Mouse (Mus musculus): ENCODE data around the gene Dvl3. TPM values are rescaled to one million over a fixed set of nuclear protein-coding genes. Genes with fewer than 3 reads are reported as not detected.

Dvl3 gene
- polyA plus RNA-seq, 1 experiment from 2014 or later: 49.1 TPM

GRCm38 (mm10) chr16:20498677-20499475 lies 17.9 kb upstream of the Dvl3 start, which contains the start of gene Eif2b5:
Gene Eif2b5, plus strand, starts transcription at chr16:20498817.
- 1% methylated on average over 49 of the region's 49 CpGs for WGBS
- H3K9me3 ChIP-seq: no peaks in the 10 kb centered on the region
- peak within 1 kb of the TSS; percentile 79 for H3K27ac ChIP-seq
- peaks cover 14% of the 10 kb centered on the region for H3K27me3 ChIP-seq
- peaks cover 20% of the 10 kb centered on the region for H3K4me1 ChIP-seq (replicated peaks)
- H3K36me3 ChIP-seq: peaks cover 33% of the 10 kb centered on the region
- H3K4me3 ChIP-seq (replicated peaks): peak within 1 kb of the TSS; percentile 87
- peak; percentile 97 for ATAC-seq
- H3K4me2 ChIP-seq (replicated peaks): peak within 1 kb of the TSS; percentile 87
- peak within 1 kb of the TSS; percentile 87 for H3K9ac ChIP-seq (replicated peaks)

DNA sequence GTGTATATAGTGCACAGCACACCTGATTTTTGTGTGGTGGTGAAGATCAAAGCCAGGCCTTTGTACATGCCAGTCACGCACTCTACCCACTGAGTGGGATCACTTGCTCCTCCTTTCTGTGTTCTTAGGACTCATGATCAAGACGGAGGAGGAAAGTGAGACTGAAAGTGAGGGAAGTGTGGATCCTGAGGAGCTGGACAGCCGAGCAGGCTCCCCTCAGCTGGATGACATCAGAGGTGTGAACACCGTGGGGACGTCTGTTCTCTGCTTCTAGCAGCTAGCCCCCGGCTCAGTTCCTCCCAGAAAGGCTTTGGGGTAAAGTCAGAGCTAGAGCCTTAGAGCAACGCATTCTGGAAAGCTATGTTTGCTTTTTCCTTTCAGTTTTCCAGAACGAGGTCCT lies 10.8 kb upstream of the Dvl3 start:
- 89% methylated on average over 8 of the region's 8 CpGs for WGBS
- Histone ChIP-seq H3K9ac (replicated peaks) (no peak overlapping the region), H3K27me3 (no peaks in the 10 kb centered on the region), H3K9me3 (no peaks in the 10 kb centered on the region), H3K4me3 (replicated peaks) (no peak overlapping the region), H3K36me3 (peaks cover 99% of the 10 kb centered on the region), H3K4me2 (replicated peaks) (no peak overlapping the region), H3K4me1 (replicated peaks) (no peaks in the 10 kb centered on the region), H3K27ac (no peak overlapping the region)
- ATAC-seq: no peak

DNA sequence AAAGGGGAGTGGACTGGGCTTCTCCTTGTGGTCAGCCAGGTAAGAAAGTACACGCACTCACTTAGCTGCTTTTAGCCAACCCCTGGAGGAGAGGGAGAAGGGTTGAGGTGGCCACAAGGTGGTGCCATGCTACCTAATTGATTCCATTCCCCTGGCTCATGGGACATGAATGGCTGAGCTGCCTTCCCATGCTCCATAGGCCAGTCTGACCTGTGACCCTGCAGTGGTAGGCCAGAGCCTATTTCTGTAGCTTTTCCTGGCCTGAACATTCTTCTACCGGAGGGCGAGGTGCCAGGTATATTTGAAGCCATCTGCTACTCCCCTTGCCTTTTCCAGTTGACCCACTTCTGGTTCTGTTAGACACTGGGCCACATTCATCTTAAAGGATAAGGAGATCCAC lies 7.4 kb upstream of the Dvl3 start:
- Histone ChIP-seq H3K4me3 (replicated peaks) (no peak overlapping the region), H3K4me1 (replicated peaks) (no peaks in the 10 kb centered on the region), H3K27me3 (no peaks in the 10 kb centered on the region), H3K27ac (no peak overlapping the region), H3K9me3 (no peaks in the 10 kb centered on the region), H3K9ac (replicated peaks) (no peak overlapping the region), H3K4me2 (replicated peaks) (no peak overlapping the region), H3K36me3 (peaks cover 74% of the 10 kb centered on the region)
- ATAC-seq: peak; percentile 76
- WGBS: 94% methylated on average over 3 of the region's 3 CpGs

DNA sequence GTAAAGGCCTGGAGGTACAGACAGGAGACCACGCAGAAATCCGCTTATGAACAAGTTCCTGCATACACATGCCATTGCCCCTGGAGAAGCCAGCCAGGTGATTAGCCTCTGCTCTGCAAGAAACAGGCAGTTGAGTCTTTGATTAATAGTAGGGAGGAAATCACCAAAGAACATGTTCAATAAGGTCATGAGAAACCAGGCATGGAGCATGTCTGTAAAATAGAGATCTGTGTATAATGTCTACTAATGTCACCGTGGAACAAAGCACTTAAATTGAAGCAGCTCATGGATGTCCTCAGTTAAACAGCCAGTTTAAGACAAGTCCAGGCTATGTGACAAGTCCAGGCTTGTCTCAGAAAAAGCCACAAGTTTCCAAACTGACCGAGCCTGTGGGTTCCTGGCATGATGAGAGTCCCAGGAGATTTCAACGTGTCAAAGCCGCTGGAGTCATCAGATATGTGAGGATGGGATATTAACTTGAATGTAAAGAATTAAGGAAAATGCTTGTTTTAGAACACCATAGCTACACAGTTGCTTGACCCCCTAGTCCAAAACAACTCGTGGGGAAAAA lies 5.4 kb upstream of the Dvl3 start:
- no peak overlapping the region for H3K9ac ChIP-seq (replicated peaks)
- no peak overlapping the region for H3K4me3 ChIP-seq (replicated peaks)
- H3K36me3 ChIP-seq: peaks cover 54% of the 10 kb centered on the region
- H3K9me3 ChIP-seq: no peaks in the 10 kb centered on the region
- WGBS: 91% methylated on average over 7 of the region's 7 CpGs
- no peak overlapping the region for H3K4me2 ChIP-seq (replicated peaks)
- ATAC-seq: no peak
- no peaks in the 10 kb centered on the region for H3K27me3 ChIP-seq
- no peak overlapping the region for H3K27ac ChIP-seq
- H3K4me1 ChIP-seq (replicated peaks): peaks cover 5% of the 10 kb centered on the region

GRCm38 (mm10) chr16:20516032-20516431 lies 750 bp upstream of the Dvl3 start:
- H3K27me3 ChIP-seq: no peaks in the 10 kb centered on the region
- H3K4me1 ChIP-seq (replicated peaks): peaks cover 38% of the 10 kb centered on the region
- peaks cover 19% of the 10 kb centered on the region for H3K36me3 ChIP-seq
- ATAC-seq: no peak
- H3K27ac ChIP-seq: peak overlapping the region; percentile 94
- no peaks in the 10 kb centered on the region for H3K9me3 ChIP-seq
- peak overlapping the region; percentile 98 for H3K9ac ChIP-seq (replicated peaks)
- peak overlapping the region; percentile 96 for H3K4me3 ChIP-seq (replicated peaks)
- peak overlapping the region; percentile 91 for H3K4me2 ChIP-seq (replicated peaks)

GRCm38 (mm10) chr16:20517216-20517615 lies 434 bp downstream of the Dvl3 start:
- Histone ChIP-seq H3K9me3 (no peaks in the 10 kb centered on the region), H3K4me1 (replicated peaks) (peaks cover 43% of the 10 kb centered on the region), H3K36me3 (peaks cover 23% of the 10 kb centered on the region), H3K27ac (peak overlapping the region; percentile 94), H3K4me3 (replicated peaks) (peak overlapping the region; percentile 96), H3K27me3 (no peaks in the 10 kb centered on the region), H3K4me2 (replicated peaks) (peak overlapping the region; percentile 91), H3K9ac (replicated peaks) (peak overlapping the region; percentile 98)
- ATAC-seq: peak; percentile 29
- WGBS: under 1% methylated on average over 26 of the region's 26 CpGs

DNA sequence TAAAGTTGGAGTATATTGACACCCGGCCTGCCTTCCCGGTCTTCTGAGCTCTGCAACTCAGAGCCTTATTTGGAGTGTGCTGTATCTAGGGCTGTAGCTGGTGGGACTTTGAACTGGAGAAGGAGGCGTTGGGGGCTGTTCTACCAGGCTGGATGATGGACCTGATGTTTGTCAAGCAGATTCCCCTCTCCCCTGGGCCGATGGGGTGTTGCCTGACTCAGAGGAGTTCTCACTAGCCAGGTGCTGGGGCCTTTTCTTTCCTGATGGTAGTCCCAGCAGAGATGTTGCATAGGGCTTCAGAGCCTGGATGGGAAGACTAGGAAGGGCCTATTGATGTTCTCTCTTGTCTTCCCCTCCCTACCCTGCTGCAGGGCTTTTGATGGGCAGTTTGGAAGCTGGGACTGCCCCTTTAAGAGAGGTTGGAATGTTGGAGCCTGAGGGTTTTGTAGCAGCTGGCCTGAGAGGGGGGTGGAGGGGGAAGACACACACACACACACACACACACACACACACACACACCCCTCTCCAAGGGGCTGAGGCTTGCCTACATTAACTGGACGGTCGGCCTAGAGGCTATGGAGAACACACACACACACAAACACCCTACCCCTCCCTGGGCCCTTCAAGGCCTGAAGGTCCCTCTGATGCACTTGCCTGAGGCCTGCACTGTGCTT lies 1.1 kb downstream of the Dvl3 start:
- peak; percentile 71 for ATAC-seq
- Histone ChIP-seq H3K9ac (replicated peaks) (peak overlapping the region; percentile 98), H3K36me3 (peaks cover 26% of the 10 kb centered on the region)

GRCm38 (mm10) chr16:20523886-20524285 lies 7.1 kb downstream of the Dvl3 start:
- no peak overlapping the region for H3K4me2 ChIP-seq (replicated peaks)
- no peak for ATAC-seq
- H3K27ac ChIP-seq: no peak overlapping the region
- no peaks in the 10 kb centered on the region for H3K9me3 ChIP-seq
- no peak overlapping the region for H3K9ac ChIP-seq (replicated peaks)
- H3K4me3 ChIP-seq (replicated peaks): no peak overlapping the region
- H3K27me3 ChIP-seq: no peaks in the 10 kb centered on the region
- 78% methylated on average over 10 of the region's 10 CpGs for WGBS
- H3K4me1 ChIP-seq (replicated peaks): peaks cover 25% of the 10 kb centered on the region
- H3K36me3 ChIP-seq: peaks cover 85% of the 10 kb centered on the region

More for the DNA sequence above, 1.1 kb downstream of the Dvl3 start:
- Histone ChIP-seq H3K4me3 (replicated peaks) (peak overlapping the region; percentile 96), H3K9me3 (no peaks in the 10 kb centered on the region), H3K27ac (peak overlapping the region; percentile 94), H3K4me1 (replicated peaks) (peaks cover 43% of the 10 kb centered on the region), H3K27me3 (no peaks in the 10 kb centered on the region), H3K4me2 (replicated peaks) (peak overlapping the region; percentile 91)
- 1% methylated on average over 6 of the region's 6 CpGs for WGBS

- no peak overlapping the region for H3K4me3 ChIP-seq (replicated peaks)
- no peak overlapping the region for H3K9ac ChIP-seq (replicated peaks)
- peaks cover 96% of the 10 kb centered on the region for H3K36me3 ChIP-seq
- H3K4me2 ChIP-seq (replicated peaks): no peak overlapping the region
- 93% methylated on average over 5 of the region's 5 CpGs for WGBS
- no peaks in the 10 kb centered on the region for H3K4me1 ChIP-seq (replicated peaks)
- no peak overlapping the region for H3K27ac ChIP-seq
- H3K27me3 ChIP-seq: no peaks in the 10 kb centered on the region
- no peaks in the 10 kb centered on the region for H3K9me3 ChIP-seq
- no peak for ATAC-seq
These were observed 12.0 kb downstream of the Dvl3 start for GRCm38 (mm10) chr16:20528779-20529178.

- Histone ChIP-seq H3K4me2 (replicated peaks) (no peak overlapping the region), H3K27ac (no peak overlapping the region), H3K27me3 (no peaks in the 10 kb centered on the region), H3K4me3 (replicated peaks) (no peak overlapping the region), H3K9ac (replicated peaks) (no peak overlapping the region), H3K4me1 (replicated peaks) (no peaks in the 10 kb centered on the region), H3K36me3 (peaks cover 90% of the 10 kb centered on the region), H3K9me3 (no peaks in the 10 kb centered on the region)
- WGBS: 89% methylated on average over 1 of the region's 1 CpGs
- ATAC-seq: no peak
These were observed 12.6 kb downstream of the Dvl3 start for GRCm38 (mm10) chr16:20529375-20529774.

DNA sequence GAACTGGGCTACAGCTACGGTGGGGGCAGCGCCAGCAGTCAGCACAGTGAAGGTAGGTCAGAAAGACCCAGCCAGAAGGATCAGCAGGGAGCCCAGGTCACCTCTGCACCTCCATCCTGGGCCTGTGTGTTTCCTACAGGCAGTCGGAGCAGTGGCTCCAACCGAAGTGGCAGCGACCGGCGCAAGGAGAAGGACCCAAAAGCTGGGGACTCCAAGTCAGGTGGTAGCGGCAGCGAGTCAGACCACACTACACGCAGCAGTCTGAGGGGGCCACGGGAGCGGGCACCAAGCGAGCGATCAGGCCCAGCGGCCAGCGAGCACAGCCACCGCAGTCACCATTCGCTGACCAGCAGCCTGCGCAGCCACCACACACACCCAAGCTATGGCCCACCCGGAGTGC lies 14.2 kb downstream of the Dvl3 start:
- Histone ChIP-seq H3K9ac (replicated peaks) (no peak overlapping the region), H3K36me3 (peaks cover 76% of the 10 kb centered on the region), H3K27me3 (no peaks in the 10 kb centered on the region), H3K27ac (no peak overlapping the region), H3K4me2 (replicated peaks) (no peak overlapping the region), H3K9me3 (no peaks in the 10 kb centered on the region), H3K4me1 (replicated peaks) (no peaks in the 10 kb centered on the region; the same call in 1 of the 2 replicates), H3K4me3 (replicated peaks) (no peak overlapping the region)
- no peak for ATAC-seq
- WGBS: 95% methylated on average over 20 of the region's 20 CpGs

DNA sequence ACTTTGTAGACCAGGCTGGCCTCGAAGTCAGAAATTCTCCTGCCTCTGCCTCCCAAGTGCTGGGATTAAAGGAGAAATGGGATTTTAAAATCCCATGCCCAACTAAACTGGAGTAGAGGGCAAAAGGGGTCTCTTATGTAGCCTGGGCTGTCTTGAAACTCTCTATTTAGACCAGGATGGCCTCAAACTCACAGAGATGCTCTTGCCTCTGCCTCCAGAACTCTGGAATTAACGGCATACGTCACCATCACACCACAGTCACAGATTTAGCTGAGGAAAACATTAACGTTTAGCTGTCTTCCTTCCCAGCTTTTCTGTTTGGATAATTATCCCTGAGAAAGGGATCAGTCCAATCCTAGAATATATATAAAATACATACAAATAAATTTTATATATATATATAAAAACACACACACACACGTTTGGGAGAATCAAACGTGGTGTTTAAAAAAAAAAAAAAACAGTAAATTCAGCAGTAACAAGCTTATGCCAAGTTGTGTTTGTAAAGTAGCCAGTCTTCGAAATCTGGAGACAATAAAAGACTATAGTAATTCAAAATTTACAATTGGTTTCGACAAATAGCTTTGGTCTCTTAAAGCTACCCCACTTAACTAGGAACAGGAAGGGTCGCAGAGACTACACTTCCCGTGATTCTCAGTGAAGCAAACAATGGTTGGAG lies 18.0 kb downstream of the Dvl3 start:
- H3K9ac ChIP-seq (replicated peaks): no peak overlapping the region
- no peak for ATAC-seq
- peaks cover 31% of the 10 kb centered on the region for H3K4me1 ChIP-seq (replicated peaks)
- H3K9me3 ChIP-seq: no peaks in the 10 kb centered on the region
- peaks cover 57% of the 10 kb centered on the region for H3K36me3 ChIP-seq
- no peak overlapping the region for H3K27ac ChIP-seq
- 50% methylated on average over 10 of the region's 10 CpGs for WGBS
- H3K27me3 ChIP-seq: no peaks in the 10 kb centered on the region
- no peak overlapping the region for H3K4me3 ChIP-seq (replicated peaks)
- H3K4me2 ChIP-seq (replicated peaks): no peak overlapping the region
